Mouse (Mus musculus) forebrain, embryonic 15.5 days (tissue): ENCODE data around the gene Frmd8. TPM values are rescaled to one million over a fixed set of nuclear protein-coding genes. Genes with fewer than 3 reads are reported as not detected.

ENCODE experiments used
- ATAC-seq: fragments of 200-750 bp; cut with Nextera tagmentation; replicated peaks from 2 replicates; pipeline ENCODE4 v1.8.0; 2017; ENCODE audit warnings: mild to moderate bottlenecking, moderate TSS enrichment, moderate library complexity
- H3K27ac ChIP-seq: fragments of 300-500 bp; sonication (generic); replicated peaks from 2 replicates; pipeline ENCODE4 v1.5.1; 2015; ENCODE audit warnings: mild to moderate bottlenecking, inconsistent platforms
- H3K27me3 ChIP-seq: fragments of 300-500 bp; sonication (generic); 2 replicates; pipeline ENCODE4 v1.6.1; 2015; ENCODE audit warnings: inconsistent platforms
- H3K36me3 ChIP-seq: fragments of 300-500 bp; sonication (generic); 2 replicates; pipeline ENCODE4 v1.6.1; 2015; ENCODE audit warnings: mild to moderate bottlenecking, inconsistent platforms
- H3K4me1 ChIP-seq: fragments of 300-500 bp; sonication (generic); 2 replicates; pipeline ENCODE4 v1.6.1; 2015; ENCODE audit warnings: inconsistent platforms
- H3K4me2 ChIP-seq: fragments of 300-500 bp; sonication (generic); replicated peaks from 2 replicates; pipeline ENCODE4 v1.6.1; 2015; ENCODE audit warnings: mild to moderate bottlenecking, inconsistent platforms
- H3K4me3 ChIP-seq: fragments of 300-500 bp; sonication (generic); 2 replicates; pipeline ENCODE4 v1.5.1; 2015; ENCODE audit warnings: mild to moderate bottlenecking, inconsistent platforms
- H3K9ac ChIP-seq: fragments of 300-500 bp; sonication (generic); replicated peaks from 2 replicates; pipeline ENCODE4 v1.6.1; 2015; ENCODE audit warnings: mild to moderate bottlenecking, inconsistent platforms
- H3K9me3 ChIP-seq: fragments of 300-500 bp; sonication (generic); 2 replicates; pipeline ENCODE4 v1.6.1; 2016; ENCODE audit warnings: inconsistent platforms
- WGBS: fragments of 180-500 bp; shearing (Covaris S2); methylation state at CpG from one replicate; pipeline ENCODE4 v1.1.7; 2015; ENCODE audit warnings: mixed read lengths; 5-methylcytosine and 5-hydroxymethylcytosine counted together
- polyA plus RNA-seq: library from polyadenylated mRNA; unstranded; fragments of >200 nt; fragmentation: Nextera tagmentation; extraction: Ambion mirVana; gene quantifications from 2 replicates; pipeline ENCODE4 v1.2.1, GENCODE M21; 2015

Frmd8 gene
- polyA plus RNA-seq, 1 experiment from 2014 or later, result 23.3 TPM

DNA sequence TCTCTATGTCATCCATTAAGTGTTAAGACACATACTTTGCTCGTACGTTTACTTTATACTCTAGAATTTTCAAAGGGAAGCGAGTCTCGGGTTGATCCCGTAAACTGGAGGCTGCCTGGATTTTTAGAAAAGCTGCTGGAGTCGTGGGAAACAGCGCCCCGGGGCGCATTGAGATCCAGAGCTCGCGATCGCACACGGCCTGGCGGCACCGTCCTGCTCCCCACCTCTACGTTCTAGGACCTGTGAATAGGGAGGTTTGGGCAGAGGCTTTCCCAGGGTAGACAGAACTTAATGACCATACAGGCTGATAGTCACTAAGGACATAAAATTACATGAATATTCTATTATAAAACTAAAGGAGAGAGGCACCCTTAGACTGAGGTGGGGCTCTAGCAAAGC, 71.2 kb downstream of the Frmd8 start:
- H3K27ac ChIP-seq, result peak overlapping the region; percentile 99
- H3K27me3 ChIP-seq, result no peaks in the 10 kb centered on the region
- 0% methylated on average over 16 of the region's 16 CpGs for WGBS
- H3K9me3 ChIP-seq, result no peaks in the 10 kb centered on the region
- H3K36me3 ChIP-seq, result no peaks in the 10 kb centered on the region
- peaks cover 36% of the 10 kb centered on the region for H3K4me1 ChIP-seq
- peak overlapping the region; percentile 77 for H3K4me2 ChIP-seq
- H3K4me3 ChIP-seq, result peak overlapping the region; percentile 84
- ATAC-seq, result peak; percentile 15
- H3K9ac ChIP-seq, result peak overlapping the region; percentile 65

DNA sequence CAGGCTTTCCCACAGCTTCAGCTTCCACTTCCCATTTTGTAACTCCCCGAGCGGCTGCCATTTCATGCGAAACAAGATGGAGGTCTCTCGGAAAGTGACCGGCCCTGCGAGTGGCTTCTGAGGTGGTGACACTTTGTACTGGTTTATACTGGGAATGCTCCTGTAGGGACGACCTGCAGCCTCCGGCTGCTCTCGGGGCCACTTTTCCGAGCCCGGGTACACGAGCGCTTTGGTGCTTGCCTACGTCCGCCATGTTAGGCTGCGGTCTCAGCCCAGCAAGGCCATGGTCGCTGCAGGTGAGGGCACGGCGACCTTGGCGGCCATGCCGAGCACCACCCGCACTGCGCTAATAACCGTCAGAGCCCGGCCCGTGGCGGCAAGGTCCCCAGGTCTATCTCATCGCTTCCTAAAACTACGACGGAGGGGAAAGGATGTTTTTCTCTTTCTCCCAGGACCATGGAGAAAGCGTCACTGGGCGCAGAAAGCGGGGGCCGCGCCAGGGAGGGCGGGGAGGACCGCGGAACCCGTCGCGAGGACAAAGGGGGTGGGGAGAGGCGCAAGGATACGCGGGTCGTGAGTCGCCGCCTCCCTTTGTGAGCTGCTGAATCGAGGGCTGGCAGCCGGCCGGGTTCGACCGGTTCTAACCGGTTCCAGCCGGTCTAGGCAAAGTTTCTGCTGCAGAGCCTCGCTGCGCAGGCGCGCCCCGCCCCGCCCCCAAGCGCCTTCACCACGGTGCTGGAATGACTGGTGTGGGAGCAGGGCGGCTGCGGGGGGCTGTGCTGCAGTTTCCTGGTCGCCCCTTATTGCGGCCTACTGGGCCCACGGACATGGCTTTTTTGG, 71.8 kb downstream of the Frmd8 start:
- Histone ChIP-seq H3K4me3 (peak overlapping the region; percentile 84), H3K36me3 (0 out of 2 replicates have a peak, but pooled peaks cover 4% of the 10 kb centered on the region), H3K4me1 (peaks cover 35% of the 10 kb centered on the region), H3K27me3 (no peaks in the 10 kb centered on the region), H3K9me3 (no peaks in the 10 kb centered on the region), H3K27ac (peak overlapping the region; percentile 99), H3K9ac (peak overlapping the region; percentile 88), H3K4me2 (peak overlapping the region; percentile 77)
- ATAC-seq, result peak; percentile 98
- under 1% methylated on average over 65 of the region's 67 CpGs for WGBS

- Histone ChIP-seq H3K27ac (peak overlapping the region; percentile 99), H3K4me3 (peak overlapping the region; percentile 84), H3K36me3 (peaks cover 8% of the 10 kb centered on the region; the same call in 1 of the 2 replicates), H3K4me1 (peaks cover 40% of the 10 kb centered on the region), H3K4me2 (peak overlapping the region; percentile 77), H3K9ac (peak overlapping the region; percentile 88), H3K9me3 (no peaks in the 10 kb centered on the region), H3K27me3 (no peaks in the 10 kb centered on the region)
- ATAC-seq, result no peak
- WGBS, result 0% methylated on average over 4 of the region's 4 CpGs
Measured at GRCm38 (mm10) chr19:5802787-5803040, 72.4 kb downstream of the Frmd8 start.

DNA sequence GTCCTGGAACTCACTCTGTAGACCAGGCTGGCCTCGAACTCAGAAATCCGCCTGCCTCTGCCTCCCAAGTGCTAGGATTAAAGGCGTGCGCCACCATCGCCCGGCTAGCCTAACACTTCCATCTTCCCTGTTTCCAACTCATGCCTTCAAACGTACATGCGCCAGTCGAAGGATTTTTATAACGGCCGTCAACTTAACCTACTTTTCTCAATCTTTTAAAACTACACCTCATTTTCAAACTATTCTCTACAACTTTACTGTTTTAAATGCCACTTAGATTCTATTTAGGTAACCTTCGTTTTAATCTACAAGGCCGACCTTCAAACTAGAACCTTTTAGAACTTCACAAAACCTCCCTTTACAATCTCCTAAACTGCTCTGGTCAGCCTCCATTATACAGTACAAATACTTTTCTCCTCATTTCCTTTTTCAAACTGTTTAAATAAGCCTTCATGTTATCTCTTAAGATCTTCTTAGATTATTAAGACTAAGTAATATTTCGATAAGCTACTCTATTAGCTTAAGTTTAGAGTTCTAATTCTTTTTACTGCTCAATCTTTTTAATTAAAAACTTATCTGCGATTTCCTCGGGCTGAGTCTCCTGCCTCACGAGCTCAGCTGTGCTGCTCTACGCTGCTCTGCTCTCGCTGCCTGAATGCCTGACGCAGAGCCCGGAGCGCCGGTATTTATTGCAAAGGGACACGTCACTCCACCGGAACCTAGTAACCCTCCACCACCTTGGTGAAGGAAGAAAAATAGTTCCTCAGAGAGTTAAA, 72.9 kb downstream of the Frmd8 start:
- Histone ChIP-seq H3K27ac (peak overlapping the region; percentile 99), H3K4me3 (peak overlapping the region; percentile 84), H3K4me2 (peak overlapping the region; percentile 77), H3K36me3 (peaks cover 13% of the 10 kb centered on the region; the same call in 1 of the 2 replicates), H3K9me3 (no peaks in the 10 kb centered on the region), H3K9ac (peak overlapping the region; percentile 88), H3K27me3 (no peaks in the 10 kb centered on the region), H3K4me1 (peaks cover 45% of the 10 kb centered on the region)
- peak; percentile 49; the same call in 1 of the 2 replicates for ATAC-seq
- under 1% methylated on average over 25 of the region's 25 CpGs for WGBS

GRCm38 (mm10) chr19:5801432-5801964, 73.6 kb downstream of the Frmd8 start:
- Histone ChIP-seq H3K4me3 (peak overlapping the region; percentile 84), H3K36me3 (peaks cover 19% of the 10 kb centered on the region), H3K9me3 (no peaks in the 10 kb centered on the region), H3K4me1 (peaks cover 46% of the 10 kb centered on the region), H3K27me3 (no peaks in the 10 kb centered on the region), H3K9ac (peak overlapping the region; percentile 88), H3K4me2 (peak overlapping the region; percentile 77), H3K27ac (peak overlapping the region; percentile 99)
- ATAC-seq, result no peak
- 3% methylated on average over 3 of the region's 3 CpGs for WGBS

DNA sequence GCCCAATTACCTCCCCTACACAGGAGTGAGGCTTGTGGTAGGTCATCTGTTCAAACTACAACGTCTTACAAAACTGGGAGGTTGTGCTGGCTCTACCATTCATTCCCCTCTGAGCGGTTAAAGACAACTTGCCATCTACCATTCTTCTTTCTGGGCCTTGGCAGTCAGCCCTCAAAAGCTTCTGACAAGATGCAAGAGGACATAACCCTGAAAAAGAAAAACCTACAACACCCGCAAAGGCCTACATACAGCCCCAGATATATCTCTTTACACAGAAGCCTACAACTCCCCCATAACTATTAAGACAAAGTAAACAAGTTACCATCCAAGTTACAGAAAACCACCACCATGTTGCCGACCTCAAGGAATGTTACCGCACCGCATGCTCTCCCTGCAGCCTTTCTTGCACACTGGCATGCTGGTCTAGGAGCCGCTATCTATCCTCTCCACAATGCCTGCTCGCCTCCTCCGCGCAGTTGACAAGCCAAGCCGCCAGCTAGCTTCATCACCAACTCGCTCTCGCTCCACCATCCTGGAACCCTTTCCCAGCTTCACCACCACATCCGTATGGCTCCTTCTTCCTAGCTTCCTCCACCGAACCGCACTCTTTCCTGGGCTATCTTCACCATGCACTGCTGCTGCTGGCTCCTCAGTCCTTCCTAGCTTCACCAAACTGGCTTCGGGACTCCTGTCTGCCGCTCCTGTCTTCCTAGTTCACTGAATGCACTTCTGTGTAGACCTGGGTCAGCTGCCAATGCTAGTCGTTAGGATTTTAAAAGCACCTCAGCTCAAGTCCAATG, 74.2 kb downstream of the Frmd8 start:
- WGBS, result under 1% methylated on average over 19 of the region's 19 CpGs

DNA sequence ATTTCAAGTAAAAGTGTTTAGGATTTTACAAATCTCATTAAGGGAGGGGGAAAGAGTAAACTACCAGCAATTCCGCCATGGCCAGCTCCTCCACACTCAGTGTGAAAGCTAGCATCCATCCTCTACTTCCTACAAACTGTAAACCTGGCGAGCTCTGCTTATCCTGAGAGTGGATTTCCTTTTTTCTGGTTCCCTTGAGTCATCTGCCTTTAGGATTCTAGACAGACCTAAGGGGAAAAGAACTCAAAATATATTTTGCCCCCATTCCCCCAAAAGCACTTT, 74.8 kb downstream of the Frmd8 start:
- H3K27me3 ChIP-seq, result no peaks in the 10 kb centered on the region
- peak overlapping the region; percentile 99 for H3K27ac ChIP-seq
- 0% methylated on average over 2 of the region's 2 CpGs for WGBS
- H3K4me3 ChIP-seq, result peak overlapping the region; percentile 84
- H3K9ac ChIP-seq, result peak overlapping the region; percentile 88
- peaks cover 48% of the 10 kb centered on the region for H3K4me1 ChIP-seq
- H3K9me3 ChIP-seq, result no peaks in the 10 kb centered on the region
- ATAC-seq, result no peak
- H3K36me3 ChIP-seq, result peaks cover 31% of the 10 kb centered on the region
- peak overlapping the region; percentile 77 for H3K4me2 ChIP-seq

More for the DNA sequence above, 74.2 kb downstream of the Frmd8 start:
- peak overlapping the region; percentile 77 for H3K4me2 ChIP-seq
- no peak for ATAC-seq
- H3K4me3 ChIP-seq, result peak overlapping the region; percentile 84
- H3K9ac ChIP-seq, result peak overlapping the region; percentile 88
- no peaks in the 10 kb centered on the region for H3K27me3 ChIP-seq
- H3K9me3 ChIP-seq, result no peaks in the 10 kb centered on the region
- peaks cover 26% of the 10 kb centered on the region for H3K36me3 ChIP-seq
- H3K27ac ChIP-seq, result peak overlapping the region; percentile 99
- peaks cover 46% of the 10 kb centered on the region for H3K4me1 ChIP-seq

Other genes starting within 250 kb of the Frmd8 start
- 34.7 and 38.3 TPM in 2 replicates for gene Rela, start 237.8 kb downstream of the Frmd8 start, polyA plus RNA-seq
- gene Sipa1, start 211.6 kb downstream of the Frmd8 start, polyA plus RNA-seq, result 14.1 and 15.5 TPM in 2 replicates
- 12.2 and 13.0 TPM in 2 replicates for gene Map3k11, start 186.5 kb downstream of the Frmd8 start, polyA plus RNA-seq
- gene Pcnx3, start 186.4 kb downstream of the Frmd8 start, polyA plus RNA-seq, result 27.6 and 29.1 TPM in 2 replicates
- 0.33 TPM in 1 of 2 replicates, not detected in the other for gene Kcnk7, start 170.9 kb downstream of the Frmd8 start, polyA plus RNA-seq
- gene Ehbp1l1, start 149.0 kb downstream of the Frmd8 start, polyA plus RNA-seq, result 11.1 and 13.3 TPM in 2 replicates
- 190 and 200 TPM in 2 replicates for gene Fam89b, start 145.6 kb downstream of the Frmd8 start, polyA plus RNA-seq
- 10.6 and 14.3 TPM in 2 replicates for gene Ltbp3, start 134.4 kb downstream of the Frmd8 start, polyA plus RNA-seq
- 66.9 and 67.9 TPM in 2 replicates for gene Scyl1, start 103.9 kb downstream of the Frmd8 start, polyA plus RNA-seq
- gene Slc25a45, start 2.5 kb upstream of the Frmd8 start, polyA plus RNA-seq, result 1.2 and 1.7 TPM in 2 replicates
- gene Tigd3, start 18.9 kb upstream of the Frmd8 start, polyA plus RNA-seq, result 12.9 and 14.3 TPM in 2 replicates
- 120 and 137 TPM in 2 replicates for gene Dpf2, start 37.7 kb upstream of the Frmd8 start, polyA plus RNA-seq
- gene Cdc42ep2, start 49.5 kb upstream of the Frmd8 start, polyA plus RNA-seq, result 9.1 and 10.1 TPM in 2 replicates
- 35.5 and 36.2 TPM in 2 replicates for gene Pola2, start 88.9 kb upstream of the Frmd8 start, polyA plus RNA-seq
- gene Slc22a20, start 110.9 kb upstream of the Frmd8 start, polyA plus RNA-seq, result not detected in 2 replicates
- gene Capn1, start 140.6 kb upstream of the Frmd8 start, polyA plus RNA-seq, result 1.6 and 1.8 TPM in 2 replicates
- gene Syvn1, start 171.3 kb upstream of the Frmd8 start, polyA plus RNA-seq, result 25.7 and 26.5 TPM in 2 replicates
- gene Mrpl49, start 182.5 kb upstream of the Frmd8 start, polyA plus RNA-seq, result 71.5 and 72.4 TPM in 2 replicates
- gene Fau, start 182.6 kb upstream of the Frmd8 start, polyA plus RNA-seq, result 582 and 618 TPM in 2 replicates
- gene Znhit2, start 185.9 kb upstream of the Frmd8 start, polyA plus RNA-seq, result 33.0 and 35.9 TPM in 2 replicates
- 34.9 and 36.3 TPM in 2 replicates for gene Tm7sf2, start 193.1 kb upstream of the Frmd8 start, polyA plus RNA-seq
- 76.3 and 89.3 TPM in 2 replicates for gene Vps51, start 202.0 kb upstream of the Frmd8 start, polyA plus RNA-seq
- not detected in 2 replicates for gene Tmem262, start 204.8 kb upstream of the Frmd8 start, polyA plus RNA-seq
- 2.1 and 2.6 TPM in 2 replicates for gene Gm28374, start 207.0 kb upstream of the Frmd8 start, polyA plus RNA-seq
- gene Zfpl1, start 209.7 kb upstream of the Frmd8 start, polyA plus RNA-seq, result 80.8 and 83.5 TPM in 2 replicates
- 19.3 and 22.3 TPM in 2 replicates for gene Cdca5, start 209.7 kb upstream of the Frmd8 start, polyA plus RNA-seq
- 0.31 and 0.37 TPM in 2 replicates for gene AC131692.1, start 219.1 kb upstream of the Frmd8 start, polyA plus RNA-seq
- 0.33 and 0.53 TPM in 2 replicates for gene Naaladl1, start 230.5 kb upstream of the Frmd8 start, polyA plus RNA-seq
- gene Sac3d1, start 243.4 kb upstream of the Frmd8 start, polyA plus RNA-seq, result 53.5 and 56.5 TPM in 2 replicates